Mouse (Mus musculus): ENCODE results near the gene Bloc1s3.

Gene Bloc1s3

GRCm38 (mm10) chr7:19477624-19478384, 30.4 kb downstream of the Bloc1s3 start:
- no peak for DNase-seq (ENCODE audit: inconsistent ontology term)

DNA sequence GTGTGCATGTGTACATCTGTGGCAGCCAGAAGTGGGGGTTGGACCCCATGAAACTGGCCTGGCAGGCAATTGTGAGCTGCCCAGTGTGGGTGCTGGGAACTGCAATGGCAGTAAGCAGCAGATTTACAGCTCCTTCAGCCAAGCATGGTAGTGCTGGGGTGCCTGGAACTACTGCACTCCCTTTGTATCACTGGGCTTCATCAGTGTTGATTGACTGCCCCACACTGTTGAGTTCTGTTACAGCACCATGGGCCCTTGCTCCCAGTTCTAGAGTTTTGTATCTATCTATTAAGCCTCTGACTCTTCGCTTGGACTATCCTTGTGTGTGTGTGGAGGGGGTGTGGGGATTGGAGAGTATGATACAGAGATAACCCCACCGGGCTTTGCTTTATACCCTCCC, 31.1 kb downstream of the Bloc1s3 start:
- DNase-seq (ENCODE audit: inconsistent ontology term): no peak

- DNase-seq (ENCODE audit: inconsistent ontology term): peak; percentile 81
Observed at GRCm38 (mm10) chr7:19473875-19474443, 34.2 kb downstream of the Bloc1s3 start.

- DNase-seq (ENCODE audit: inconsistent ontology term): no peak
Observed at GRCm38 (mm10) chr7:19472403-19472802, 35.8 kb downstream of the Bloc1s3 start.

GRCm38 (mm10) chr7:19470308-19470707, 37.9 kb downstream of the Bloc1s3 start:
- no peak for DNase-seq (ENCODE audit: inconsistent ontology term)

DNA sequence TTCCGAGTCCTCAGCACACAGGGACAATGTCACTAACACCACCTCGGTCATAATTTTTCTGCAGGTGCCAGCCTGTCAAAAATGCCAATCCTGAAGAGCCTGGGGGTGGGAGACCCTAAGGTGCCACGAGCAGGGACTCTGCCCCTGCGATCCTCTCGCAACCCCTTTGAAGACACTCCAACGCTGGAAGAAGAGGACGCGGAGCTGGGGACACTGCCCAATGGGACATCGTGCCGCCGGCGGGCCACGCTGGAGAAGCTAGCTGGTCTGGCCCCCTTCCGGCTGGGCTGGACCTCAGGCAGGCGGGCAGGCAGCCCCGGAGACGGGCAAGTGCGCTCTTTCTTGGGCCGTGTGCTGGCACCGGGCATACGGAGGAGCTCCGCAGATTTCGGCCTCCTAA, 38.8 kb downstream of the Bloc1s3 start:
- DNase-seq (ENCODE audit: inconsistent ontology term): no peak

GRCm38 (mm10) chr7:19468279-19468678, 39.9 kb downstream of the Bloc1s3 start:
- DNase-seq (ENCODE audit: inconsistent ontology term): no peak

GRCm38 (mm10) chr7:19467638-19468037, 40.5 kb downstream of the Bloc1s3 start:
- no peak for DNase-seq (ENCODE audit: inconsistent ontology term)

- no peak for DNase-seq (ENCODE audit: inconsistent ontology term)
Observed at GRCm38 (mm10) chr7:19466602-19467145, 41.5 kb downstream of the Bloc1s3 start.

DNA sequence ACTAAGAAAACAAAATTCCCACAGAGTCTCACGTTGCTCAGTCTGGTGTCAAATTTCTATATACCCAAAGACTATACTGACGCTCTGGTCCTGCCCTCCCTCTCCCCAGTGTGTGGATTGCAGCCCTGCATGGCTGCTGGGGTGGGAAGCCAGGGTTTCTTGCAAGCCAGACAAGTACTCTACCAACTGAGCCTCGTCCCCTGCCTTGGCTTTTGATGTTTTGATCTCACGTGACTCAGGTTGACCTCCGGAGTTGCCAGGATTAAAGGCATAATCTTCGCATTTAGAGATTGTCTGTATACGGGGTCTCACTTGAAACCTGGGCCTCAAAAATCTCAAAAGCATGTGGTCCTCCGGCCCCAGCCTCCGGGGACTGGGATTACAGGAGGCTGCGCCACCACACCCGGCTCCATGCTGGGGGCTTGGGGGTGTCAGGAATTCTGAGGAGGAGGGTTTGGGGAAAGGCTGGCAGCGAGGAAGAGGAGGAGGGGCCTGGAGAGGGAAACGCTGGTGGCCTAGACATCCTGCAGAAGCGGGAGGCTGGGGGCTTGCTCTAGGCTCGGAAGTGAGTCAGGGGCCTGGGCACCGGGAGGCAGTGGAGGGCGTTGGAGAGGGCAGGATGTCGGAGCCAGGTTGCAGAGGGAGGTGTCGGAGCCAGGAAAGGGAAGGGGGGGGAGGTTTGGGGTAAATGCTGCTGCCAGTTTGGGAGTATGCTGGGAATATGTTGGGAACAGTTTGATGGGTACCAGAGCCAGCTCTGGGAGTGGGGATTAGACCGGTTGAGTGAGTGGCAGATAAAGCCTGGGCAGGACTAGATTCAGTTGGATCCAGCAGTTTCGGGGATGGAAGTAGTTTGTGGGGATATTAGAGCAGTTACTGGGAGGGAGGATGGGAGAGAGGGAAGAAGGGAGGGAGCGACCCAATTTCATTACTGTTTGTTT, 43.5 kb downstream of the Bloc1s3 start:
- no peak for DNase-seq (ENCODE audit: inconsistent ontology term)

DNA sequence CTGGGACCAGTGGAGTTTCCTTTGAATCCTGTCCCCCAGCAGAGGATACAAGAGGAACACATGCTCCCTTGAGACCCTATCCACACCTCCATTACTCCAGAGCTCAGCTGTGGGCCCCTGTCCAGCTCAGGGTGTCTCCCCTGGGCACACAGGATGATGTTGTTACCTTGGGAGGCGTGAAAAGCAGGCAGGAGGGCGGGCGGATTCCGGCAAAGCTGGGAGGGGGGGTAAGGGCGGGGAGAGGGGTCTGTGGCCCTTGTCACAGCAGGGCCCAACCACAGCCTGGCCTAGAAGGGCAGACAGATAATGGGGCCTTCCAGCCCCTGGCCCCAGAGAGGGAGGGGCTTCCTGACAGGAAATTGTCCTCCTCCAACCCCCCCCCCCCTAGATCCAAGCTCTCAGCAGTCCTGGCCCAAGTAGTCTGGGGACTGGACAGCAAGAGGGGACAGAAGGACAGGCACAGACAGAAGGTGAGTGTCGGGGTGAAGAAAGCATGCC, 45.2 kb downstream of the Bloc1s3 start, which contains the start of gene Exoc3l2:
TSS of gene Exoc3l2 (plus strand) at position 448 of the 498 bp plus-strand sequence.
- no peak for DNase-seq (ENCODE audit: inconsistent ontology term)

DNA sequence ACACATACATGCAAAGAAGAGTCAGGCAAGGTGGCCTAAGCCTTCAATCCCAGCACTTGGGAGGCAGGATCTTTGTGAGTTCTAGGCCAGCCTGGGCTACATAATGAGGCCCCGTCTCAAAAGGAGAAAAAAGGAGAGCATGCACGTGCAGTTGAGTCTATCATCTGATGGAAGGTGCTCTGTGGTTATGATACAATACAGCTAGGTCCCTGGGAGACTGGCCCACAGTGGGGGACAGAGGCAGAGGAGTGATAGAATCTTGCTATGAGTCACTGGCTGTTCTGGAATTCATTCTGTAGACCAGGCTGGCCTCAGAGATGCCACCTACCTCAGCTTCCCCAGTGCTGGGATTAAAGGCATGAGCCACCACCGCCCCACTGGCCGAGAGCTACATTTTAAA, 45.7 kb downstream of the Bloc1s3 start:
- no peak for DNase-seq (ENCODE audit: inconsistent ontology term)

- peak; percentile 67 for DNase-seq (ENCODE audit: inconsistent ontology term)
Observed at GRCm38 (mm10) chr7:19461488-19461887, 46.7 kb downstream of the Bloc1s3 start.

- DNase-seq (ENCODE audit: inconsistent ontology term): no peak
Observed at GRCm38 (mm10) chr7:19460500-19460899, 47.7 kb downstream of the Bloc1s3 start.

- DNase-seq (ENCODE audit: inconsistent ontology term): no peak
Observed at GRCm38 (mm10) chr7:19459144-19459870, 48.9 kb downstream of the Bloc1s3 start.

DNA sequence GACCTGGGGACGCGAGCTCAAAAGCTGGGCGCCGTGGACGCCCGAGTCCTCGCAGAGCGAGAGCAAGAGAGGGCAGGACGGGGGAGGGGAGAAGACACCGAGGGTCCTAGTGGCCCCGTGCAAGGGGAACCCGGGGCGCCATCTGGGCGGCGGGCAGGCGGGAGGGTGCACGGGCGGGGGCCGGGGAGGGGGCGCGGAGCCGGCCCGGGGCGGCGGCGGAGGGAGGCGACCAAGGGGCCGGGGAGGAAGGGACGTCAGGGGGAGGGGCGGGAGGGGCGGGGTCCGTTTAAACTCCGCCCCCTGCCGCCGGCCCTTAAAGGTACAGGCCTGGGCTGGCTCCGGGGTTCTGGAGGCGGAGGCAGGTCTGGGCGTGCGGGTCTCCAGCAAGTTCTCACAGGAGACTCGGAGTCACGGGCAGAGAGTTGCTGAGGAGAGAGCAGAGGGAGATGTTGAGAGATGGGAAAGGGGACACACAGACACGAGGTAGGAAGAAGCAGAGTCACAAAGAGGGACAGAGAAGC, 49.5 kb downstream of the Bloc1s3 start, which contains the start of gene Mark4:
TSS of gene Mark4 (minus strand) at position 231 of the 521 bp plus-strand sequence.
- DNase-seq (ENCODE audit: inconsistent ontology term): peak; percentile 92

- peak; percentile 79 for DNase-seq (ENCODE audit: inconsistent ontology term)
Observed at GRCm38 (mm10) chr7:19458072-19458486, 50.1 kb downstream of the Bloc1s3 start.

- no peak for DNase-seq (ENCODE audit: inconsistent ontology term)
Observed at GRCm38 (mm10) chr7:19457414-19458071, 50.6 kb downstream of the Bloc1s3 start.

DNA sequence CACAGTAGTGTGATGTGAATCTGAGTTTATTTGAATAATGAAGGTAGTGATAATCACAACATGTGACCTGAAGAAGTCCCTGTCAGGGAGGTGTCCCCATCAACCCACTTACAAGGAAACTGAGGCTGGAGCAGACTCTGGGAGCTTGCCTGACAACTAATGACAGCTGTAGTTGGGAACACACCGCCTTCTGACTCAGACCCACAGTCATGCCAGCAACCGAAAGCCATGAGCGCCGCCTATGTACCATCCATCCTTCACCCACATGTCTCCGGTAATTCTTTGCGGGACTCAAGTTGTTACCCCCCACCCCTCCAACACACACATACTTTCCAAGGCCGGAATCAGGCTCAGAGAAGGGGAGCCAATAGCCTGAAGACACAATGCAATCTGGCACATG, 51.5 kb downstream of the Bloc1s3 start:
- DNase-seq (ENCODE audit: inconsistent ontology term): no peak

GRCm38 (mm10) chr7:19455819-19456495, 52.2 kb downstream of the Bloc1s3 start:
- DNase-seq (ENCODE audit: inconsistent ontology term): no peak
